In the genomic region with DNA sequence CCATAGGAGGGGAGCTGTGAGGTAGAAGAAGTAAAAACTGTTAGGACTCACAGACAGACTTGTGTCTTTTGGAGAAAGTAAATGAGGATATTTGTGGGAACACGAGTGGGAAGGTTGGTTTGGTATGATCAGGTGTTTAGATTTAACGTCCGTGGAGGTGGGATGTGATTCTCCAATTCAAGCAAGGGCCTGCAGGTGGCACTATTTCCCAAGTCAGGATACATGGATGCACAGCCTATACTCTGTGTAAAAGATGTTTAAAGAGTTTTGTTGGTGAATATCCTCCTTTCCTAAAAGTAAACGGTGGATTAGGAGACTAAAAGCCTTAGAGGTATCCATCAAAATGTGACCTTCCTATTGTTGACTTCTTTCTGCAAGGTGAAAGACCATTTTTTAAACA, we compare ENCODE assay signal across 9 mouse cellular contexts. TPM values are rescaled to one million over a fixed set of nuclear protein-coding genes. Genes with fewer than 3 reads are reported as not detected.
A peak's percentile ranks its signal among the peaks of the same experiment; 100 is the strongest.
DNase-seq lines count a peak whose midpoint lies in the region; ATAC-seq lines count a peak whose summit lies in the region.
"Had no signal": no experiment of that assay in that cellular context is flagged by ENCODE, and none has a peak within 500 bp of the region (broad histone marks: within the 10 kb centered on the region; RNA-seq: fewer than 3 reads in every experiment).

No protein-coding gene starts in this region.

- H3K9me3 ChIP-seq in hindbrain, embryonic 10.5 days = no peaks in the 10 kb centered on the region
- H3K9me3 ChIP-seq in hindbrain, embryonic 12.5 days (replicated peaks) = no peaks in the 10 kb centered on the region
- H3K9me3 ChIP-seq in hindbrain, embryonic 11.5 days (ENCODE audit: control insufficient read depth, low read length) = no peaks in the 10 kb centered on the region
- no peaks in the 10 kb centered on the region for H3K9me3 ChIP-seq in neural tube, embryonic 11.5 days (ENCODE audit: control insufficient read depth, low read length)
- H3K9me3 ChIP-seq: limb, embryonic 13.5 days had no signal

- peak; percentile 26 for DNase-seq in hindbrain, embryonic 10.5 days (ENCODE audit: low spot score)
- DNase-seq in MN1 (ENCODE audit: low spot score) = peak; percentile 46
- DNase-seq in cerebellum, postnatal 14 days = peak; percentile 80 to 83
- DNase-seq in hindbrain, embryonic 11.5 days (ENCODE audit: low spot score) = peak; percentile 69
- DNase-seq in left cerebral cortex, postnatal 14 days (ENCODE audit: low spot score in 2 of 2) = peak; percentile 53 to 76
- DNase-seq in neural tube, embryonic 11.5 days (ENCODE audit: low spot score) = peak; percentile 38

- ATAC-seq in hindbrain, embryonic 12.5 days (ENCODE audit: low FRiP score) = no peak
- ATAC-seq in hindbrain, embryonic 11.5 days (ENCODE audit: low FRiP score) = no peak
- ATAC-seq in neural tube, embryonic 11.5 days (ENCODE audit: insufficient read depth, low FRiP score, low TSS enrichment) = no peak
- no peak for ATAC-seq in monocyte, adult 5-6 weeks (replicated peaks; ENCODE audit: insufficient number of reproducible peaks, low FRiP score, low TSS enrichment, poor library complexity, severe bottlenecking)

- H3K4me1 ChIP-seq in hindbrain, embryonic 10.5 days (replicated peaks) = no peaks in the 10 kb centered on the region
- no peaks in the 10 kb centered on the region for H3K4me1 ChIP-seq in hindbrain, embryonic 12.5 days
- H3K4me1 ChIP-seq in hindbrain, embryonic 11.5 days (replicated peaks; ENCODE audit: control insufficient read depth, insufficient read depth, low read length) = no peaks in the 10 kb centered on the region
- no peaks in the 10 kb centered on the region for H3K4me1 ChIP-seq in neural tube, embryonic 11.5 days (ENCODE audit: control insufficient read depth, insufficient read depth, low read length)
- H3K4me1 ChIP-seq: limb, embryonic 13.5 days had no signal

- H3K4me3 ChIP-seq in hindbrain, embryonic 10.5 days = no peak overlapping the region
- H3K4me3 ChIP-seq in hindbrain, embryonic 12.5 days = no peak overlapping the region
- H3K4me3 ChIP-seq in hindbrain, embryonic 11.5 days (ENCODE audit: low read depth, low read length) = no peak overlapping the region
- no peak overlapping the region for H3K4me3 ChIP-seq in neural tube, embryonic 11.5 days (ENCODE audit: low read depth, low read length)
- H3K4me3 ChIP-seq: limb, embryonic 13.5 days had no signal

- 16% methylated on average over 4 of the region's 4 CpGs for WGBS in hindbrain, embryonic 10.5 days
- WGBS in hindbrain, embryonic 12.5 days = 8% methylated on average over 4 of the region's 4 CpGs
- WGBS in hindbrain, embryonic 11.5 days = 12% methylated on average over 4 of the region's 4 CpGs
- WGBS in neural tube, embryonic 11.5 days = 9% methylated on average over 4 of the region's 4 CpGs

- no peak overlapping the region for H3K27ac ChIP-seq in hindbrain, embryonic 10.5 days
- no peak overlapping the region for H3K27ac ChIP-seq in hindbrain, embryonic 12.5 days
- H3K27ac ChIP-seq in hindbrain, embryonic 11.5 days (ENCODE audit: low read depth, low read length) = no peak overlapping the region
- no peak overlapping the region for H3K27ac ChIP-seq in neural tube, embryonic 11.5 days (ENCODE audit: low read depth, low read length)
- H3K27ac ChIP-seq: limb, embryonic 13.5 days had no signal

- H3K4me2 ChIP-seq in hindbrain, embryonic 12.5 days (replicated peaks) = no peak overlapping the region
- H3K4me2 ChIP-seq in hindbrain, embryonic 11.5 days (replicated peaks; ENCODE audit: low read depth, low read length) = no peak overlapping the region
- H3K4me2 ChIP-seq in neural tube, embryonic 11.5 days (ENCODE audit: low read depth) = no peak overlapping the region
- H3K4me2 ChIP-seq: limb, embryonic 13.5 days had no signal

- intact Hi-C loops in left cerebral cortex, postnatal 14 days (cut with DNase I) = loop anchor here (2.0 to 5.0 kb wide), 2 partner anchors 274 to 342 kb away; no protein-coding TSS in a partner anchor

- H3K9ac ChIP-seq in hindbrain, embryonic 12.5 days = no peak overlapping the region
- no peak overlapping the region for H3K9ac ChIP-seq in hindbrain, embryonic 11.5 days (ENCODE audit: low read depth, low read length)
- no peak overlapping the region for H3K9ac ChIP-seq in neural tube, embryonic 11.5 days (ENCODE audit: low read length)
- H3K9ac ChIP-seq: limb, embryonic 13.5 days had no signal

- no peaks in the 10 kb centered on the region for H3K36me3 ChIP-seq in hindbrain, embryonic 10.5 days
- H3K36me3 ChIP-seq in hindbrain, embryonic 12.5 days = no peaks in the 10 kb centered on the region
- H3K36me3 ChIP-seq in hindbrain, embryonic 11.5 days (ENCODE audit: control insufficient read depth, insufficient read depth, low read length) = no peaks in the 10 kb centered on the region
- no peaks in the 10 kb centered on the region for H3K36me3 ChIP-seq in neural tube, embryonic 11.5 days (ENCODE audit: control insufficient read depth, insufficient read depth, low read length)
- H3K36me3 ChIP-seq: limb, embryonic 13.5 days had no signal

- no peaks in the 10 kb centered on the region for H3K27me3 ChIP-seq in hindbrain, embryonic 10.5 days (ENCODE audit: insufficient read depth, poor library complexity, severe bottlenecking)
- no peaks in the 10 kb centered on the region for H3K27me3 ChIP-seq in hindbrain, embryonic 12.5 days
- H3K27me3 ChIP-seq in hindbrain, embryonic 11.5 days (ENCODE audit: control insufficient read depth, insufficient read depth, low read length) = no peaks in the 10 kb centered on the region
- no peaks in the 10 kb centered on the region for H3K27me3 ChIP-seq in neural tube, embryonic 11.5 days (ENCODE audit: control insufficient read depth, insufficient read depth, low read length)

RNA-seq across cellular contexts. Expression of gene Hebp2, which starts 17.1 kb away (rescaled TPM):
- 15.1 and 15.8 TPM in 2 replicates for polyA plus RNA-seq in hindbrain, embryonic 10.5 days (2016; fragmentation: Nextera tagmentation; extraction: Ambion mirVana)
- polyA plus RNA-seq in hindbrain, embryonic 12.5 days (2016; fragmentation: Nextera tagmentation; extraction: Ambion mirVana) = 15.4 and 15.5 TPM in 2 replicates
- polyA plus RNA-seq in hindbrain, embryonic 11.5 days (2014; fragmentation: Nextera tagmentation; extraction: Ambion mirVana) = 16.5 and 18.8 TPM in 2 replicates
- total RNA-seq in left cerebral cortex, postnatal 14 days (2021) = 1 to 10 TPM; 3.0 to 3.1 TPM
- polyA plus RNA-seq in neural tube, embryonic 11.5 days (2014; fragmentation: Nextera tagmentation; extraction: Ambion mirVana) = 16.9 and 19.3 TPM in 2 replicates
- 0.29 to 1.2 TPM in 2 of 3 replicates, not detected in the other for total RNA-seq in monocyte, adult 5-6 weeks (2017)

Comparison
In these comparisons a context has a peak if more than half of its experiments do, and no peak if none do; other contexts are left out.
1. DNase-seq: peak in every context shown above with its lines; median percentile 82 in cerebellum, postnatal 14 days; 69 in hindbrain, embryonic 11.5 days; 64 in left cerebral cortex, postnatal 14 days; 46 in MN1; 38 in neural tube, embryonic 11.5 days; 26 in hindbrain, embryonic 10.5 days.